Mouse (Mus musculus) brain, embryonic 14.5 days (tissue): ENCODE results near the gene Olfr1. TPM values are rescaled to one million over a fixed set of nuclear protein-coding genes. Genes with fewer than 3 reads are reported as not detected.

ENCODE experiments used
- DNase-seq: peaks from one replicate; pipeline ENCODE4 v3.0.0-alpha.2; 2011; ENCODE audit warnings: low read depth
- CTCF ChIP-seq: fragments of 200-500 bp; IDR thresholded peaks from 2 replicates; pipeline ENCODE4 v1.5.1; 2012; ENCODE audit warnings: inconsistent platforms, mild to moderate bottlenecking, moderate library complexity, borderline replicate concordance; ENCODE audit not compliant: insufficient read depth, insufficient read length; ENCODE audit errors: extremely low read depth
- POLR2A ChIP-seq: fragments of 200-500 bp; IDR thresholded peaks from 2 replicates; pipeline ENCODE4 v1.6.1; 2012; ENCODE audit warnings: mild to moderate bottlenecking, inconsistent platforms, borderline replicate concordance; ENCODE audit not compliant: poor library complexity, insufficient read depth, insufficient read length, severe bottlenecking; ENCODE audit errors: extremely low read depth
- polyA plus RNA-seq: library from polyadenylated mRNA; depleted of rRNA; stranded (reverse); fragments of >200 nt; gene quantifications from 2 replicates; pipeline ENCODE4 v1.2.3, GENCODE M21; 2012; rRNA removed

Olfr1 gene
- not detected in 2 replicates for polyA plus RNA-seq

DNA sequence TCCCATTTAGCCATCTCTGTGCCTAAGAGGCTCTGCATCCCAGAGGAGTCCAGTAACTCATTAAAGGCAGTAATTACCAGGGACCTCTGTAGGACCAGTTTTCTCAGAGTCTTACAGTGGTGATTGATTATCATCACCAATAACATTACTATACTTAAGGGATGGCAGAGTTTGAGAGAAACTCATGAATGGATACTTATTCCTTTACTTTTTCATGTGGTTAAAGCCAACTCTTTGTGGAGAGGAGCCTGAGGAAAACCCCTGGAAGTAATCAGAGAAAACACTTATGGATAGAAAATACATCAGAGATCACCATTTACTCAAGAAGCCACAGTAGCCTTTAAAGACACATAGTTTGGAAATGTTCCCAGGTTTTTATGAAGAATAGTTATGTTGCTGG lies at the start of gene Olfr1:
Gene Olfr1 (minus strand): TSS at position 101 of the 400 bp plus-strand sequence.
- no peak for DNase-seq
- TF ChIP-seq POLR2A (no peak), CTCF (no peak)

DNA sequence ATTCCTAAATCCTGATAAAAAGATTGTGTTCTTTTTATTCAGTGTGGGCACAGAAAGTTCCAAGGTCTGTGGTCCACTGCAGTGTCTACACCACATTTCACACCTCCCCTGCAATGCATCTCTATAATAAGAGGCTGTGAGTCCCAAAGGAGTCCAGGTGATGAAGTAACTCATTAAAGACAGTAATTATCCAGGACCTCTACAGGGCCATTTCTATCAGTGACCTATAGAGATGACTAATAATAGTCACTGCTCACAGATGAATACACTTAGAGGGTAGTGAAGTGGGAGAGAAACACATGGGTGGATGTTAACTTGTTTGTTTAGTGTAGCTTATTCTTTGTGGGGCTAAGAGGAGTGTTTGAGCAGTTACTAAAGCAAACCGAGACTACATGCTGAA lies 29.0 kb upstream of the Olfr1 start, which contains the start of gene Olfr378:
Gene Olfr378 (minus strand): TSS at position 101 of the 400 bp plus-strand sequence.
- TF ChIP-seq CTCF: no peak
- no peak for TF ChIP-seq POLR2A

GRCm38 (mm10) chr11:73395374-73395773 lies 4.0 kb downstream of the Olfr1 start:
- no peak for DNase-seq
- TF ChIP-seq CTCF (no peak), POLR2A (no peak)

More for the DNA sequence above, 29.0 kb upstream of the Olfr1 start, which contains the start of gene Olfr378:
- DNase-seq: no peak

- TF ChIP-seq CTCF (no peak), POLR2A (no peak)
- DNase-seq: no peak
Measured at GRCm38 (mm10) chr11:73370946-73371345, 28.5 kb downstream of the Olfr1 start, which contains the start of gene Olfr376. TSS of gene Olfr376 (plus strand) at chr11:73371246.

GRCm38 (mm10) chr11:73350483-73350882 lies 48.9 kb downstream of the Olfr1 start, which contains the start of gene Olfr20:
TSS of gene Olfr20 (plus strand) at chr11:73350783.
- TF ChIP-seq CTCF (no peak), POLR2A (no peak)
- no peak for DNase-seq

Other genes starting within 250 kb of the Olfr1 start
- gene P2rx5, start 239.2 kb downstream of the Olfr1 start, polyA plus RNA-seq: 0.44 and 0.53 TPM in 2 replicates
- 74.7 and 115 TPM in 2 replicates for gene Emc6, start 222.6 kb downstream of the Olfr1 start, polyA plus RNA-seq
- gene Tax1bp3, start 222.5 kb downstream of the Olfr1 start, polyA plus RNA-seq: 91.6 and 112 TPM in 2 replicates
- gene Ctns, start 200.6 kb downstream of the Olfr1 start, polyA plus RNA-seq: 25.5 and 25.7 TPM in 2 replicates
- 1.5 and 2.0 TPM in 2 replicates for gene Shpk, start 200.2 kb downstream of the Olfr1 start, polyA plus RNA-seq
- 0.13 and 0.44 TPM in 2 replicates for gene Trpv1, start 165.3 kb downstream of the Olfr1 start, polyA plus RNA-seq
- 0.14 and 0.27 TPM in 2 replicates for gene Trpv3, start 132.2 kb downstream of the Olfr1 start, polyA plus RNA-seq
- 0.57 and 0.82 TPM in 2 replicates for gene Aspa, start 70.0 kb downstream of the Olfr1 start, polyA plus RNA-seq
- not detected in 2 replicates for gene Gm49340, start 69.9 kb downstream of the Olfr1 start, polyA plus RNA-seq
- 0.05 and 0.08 TPM in 2 replicates for gene Spata22, start 69.9 kb downstream of the Olfr1 start, polyA plus RNA-seq
- not detected in 2 replicates for gene Olfr20, start 48.8 kb downstream of the Olfr1 start, polyA plus RNA-seq
- gene Olfr376, start 28.4 kb downstream of the Olfr1 start, polyA plus RNA-seq: not detected in 2 replicates
- gene Olfr378, start 28.9 kb upstream of the Olfr1 start, polyA plus RNA-seq: not detected in 2 replicates
- not detected in 2 replicates for gene Olfr380, start 57.9 kb upstream of the Olfr1 start, polyA plus RNA-seq
- not detected in 2 replicates for gene Olfr381, start 92.0 kb upstream of the Olfr1 start, polyA plus RNA-seq
- not detected in 2 replicates for gene Olfr382, start 117.6 kb upstream of the Olfr1 start, polyA plus RNA-seq
- gene Olfr385, start 193.4 kb upstream of the Olfr1 start, polyA plus RNA-seq: not detected in 2 replicates
- gene Olfr384, start 199.0 kb upstream of the Olfr1 start, polyA plus RNA-seq: not detected in 2 replicates